Comparison of ENCODE assay signal across 14 mouse cellular contexts in the genomic region with DNA sequence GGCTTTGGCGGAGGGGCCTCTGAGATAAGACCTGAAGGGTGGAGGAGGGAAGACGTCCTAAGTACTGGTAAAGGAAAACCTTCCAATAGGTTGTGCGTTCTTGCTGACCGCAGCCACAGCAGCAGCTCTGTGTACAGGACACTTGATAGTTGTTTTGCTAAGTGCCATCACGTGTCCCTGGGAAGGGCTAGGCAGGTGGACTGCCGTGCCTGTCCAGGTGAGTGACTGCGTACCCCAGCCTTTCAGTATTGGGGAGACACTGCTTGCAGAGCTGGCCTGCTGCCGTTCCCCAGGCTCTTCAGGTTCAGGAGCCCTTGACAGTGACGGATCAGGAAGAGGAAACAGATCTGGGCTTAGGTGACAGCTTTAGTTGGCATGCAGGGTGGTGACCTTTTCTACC. TPM values are rescaled to one million over a fixed set of nuclear protein-coding genes. Genes with fewer than 3 reads are reported as not detected.
DNase-seq lines count a peak whose midpoint lies in the region; TF ChIP-seq lines count a peak whose summit lies in the region.
"Had no signal": no experiment of that assay in that cellular context is flagged by ENCODE, and none has a peak within 500 bp of the region (broad histone marks: within the 10 kb centered on the region; RNA-seq: fewer than 3 reads in every experiment).

No protein-coding gene starts in this region.

- peaks cover 100% of the 10 kb centered on the region for H3K79me2 ChIP-seq in macrophage (ENCODE audit: inconsistent target)

- H3K27me3 ChIP-seq in kidney, adult 2 months (replicated peaks; ENCODE audit: control insufficient read depth, insufficient read depth, low read length): no peaks in the 10 kb centered on the region
- H3K27me3 ChIP-seq in limb, embryonic 10.5 days (ENCODE audit: low read depth, poor library complexity, severe bottlenecking): no peaks in the 10 kb centered on the region
- H3K27me3 ChIP-seq: liver, embryonic 15.5 days; midbrain, embryonic 12.5 days had no signal

- DNase-seq in heart, adult 11 months: peak; percentile 89
- no peak for DNase-seq in heart, adult 18-20 months
- no peak for DNase-seq in kidney, adult 2 months
- DNase-seq in kidney, postnatal 4 days: no peak
- DNase-seq in limb, embryonic 10.5 days (ENCODE audit: low spot score): no peak
- no peak for DNase-seq in testis, postnatal 10 days (ENCODE audit: low spot score)
- DNase-seq in left cerebral cortex, postnatal 4 days: no peak
- DNase-seq: cerebellum, adult 18-20 months; kidney, adult 11 months; right cerebral cortex, postnatal 14 days had no signal

- peak overlapping the region; percentile 34; the same call in 1 of the 2 replicates for H3K27ac ChIP-seq in kidney, adult 2 months (ENCODE audit: insufficient read depth, low read depth, low read length)
- H3K27ac ChIP-seq in limb, embryonic 10.5 days: peak overlapping the region; percentile 62
- H3K27ac ChIP-seq in macrophage: peak overlapping the region; percentile 94
- H3K27ac ChIP-seq: hindbrain, embryonic 10.5 days; liver, embryonic 15.5 days; midbrain, embryonic 12.5 days had no signal

- no peak overlapping the region for H3K4me3 ChIP-seq in kidney, adult 2 months (ENCODE audit: insufficient read depth, low read depth, low read length)
- no peak overlapping the region for H3K4me3 ChIP-seq in limb, embryonic 10.5 days
- H3K4me3 ChIP-seq in macrophage (ENCODE audit: inconsistent target): no peak overlapping the region
- H3K4me3 ChIP-seq: hindbrain, embryonic 10.5 days; liver, embryonic 15.5 days; midbrain, embryonic 12.5 days had no signal

- H3K4me1 ChIP-seq in kidney, adult 2 months (ENCODE audit: control insufficient read depth, insufficient read depth, low read length): peaks cover 23% of the 10 kb centered on the region
- peaks cover 63% of the 10 kb centered on the region for H3K4me1 ChIP-seq in limb, embryonic 10.5 days

- TF ChIP-seq CTCF in kidney, adult 2 months (conservative IDR thresholded peaks at IDR 0.05; ENCODE audit: insufficient read depth, insufficient read length, low read depth, low read length): no peak

- no peaks in the 10 kb centered on the region for H3K9me3 ChIP-seq in limb, embryonic 10.5 days (replicated peaks)
- H3K9me3 ChIP-seq: hindbrain, embryonic 10.5 days; liver, embryonic 15.5 days; midbrain, embryonic 12.5 days had no signal

- 64% methylated on average over 9 of the region's 9 CpGs for WGBS in kidney, adult 2 months
- 68% methylated on average over 9 of the region's 9 CpGs for WGBS in limb, embryonic 10.5 days
- WGBS in macrophage (ENCODE audit: missing documents): 87% methylated on average over 9 of the region's 9 CpGs

- H3K36me3 ChIP-seq in kidney, adult 2 months (ENCODE audit: control insufficient read depth, insufficient read depth, low read length): no peaks in the 10 kb centered on the region
- H3K36me3 ChIP-seq in limb, embryonic 10.5 days: peaks cover 36% of the 10 kb centered on the region
- H3K36me3 ChIP-seq in macrophage (ENCODE audit: inconsistent target): no peaks in the 10 kb centered on the region
- H3K36me3 ChIP-seq: liver, embryonic 15.5 days had no signal

- no peak for TF ChIP-seq POLR2A in kidney, adult 2 months (IDR thresholded peaks at IDR 0.05; ENCODE audit: low read depth, low read length)

- intact Hi-C loops in left cerebral cortex, postnatal 4 days (cut with DNase I): no loop called here

RNA-seq across cellular contexts. Expression of a gene that starts 15.4 kb away (rescaled TPM):
- 10 to 100 TPM; 20.4 to 25.0 TPM for total RNA-seq in heart, adult 18-20 months (2021)
- polyA plus RNA-seq in kidney, adult 2 months (2012; rRNA removed): 32.3 and 33.4 TPM in 2 replicates
- 40.9 and 47.9 TPM in 2 replicates for polyA plus RNA-seq in limb, embryonic 10.5 days (2016; fragmentation: Nextera tagmentation; extraction: Ambion mirVana)
- total RNA-seq in macrophage (2018; cell fraction: chromatin; rRNA removed): 100 to 1,000 TPM in 13 of 26 experiments, 10 to 100 TPM in 13; 35.9 to 648 (median 91.5) TPM
- total RNA-seq in macrophage (2018; cell fraction: cytosol; rRNA removed): 100 to 1,000 TPM in 14 of 26 experiments, 10 to 100 TPM in 12; 52.3 to 460 (median 164) TPM
- total RNA-seq in macrophage (2018; cell fraction: nucleus; rRNA removed): 100 to 1,000 TPM in 13 of 26 experiments, 10 to 100 TPM in 13; 39.2 to 371 (median 100) TPM
- 117 to 240 TPM (median 185 TPM) in 3 replicates for polyA plus RNA-seq in macrophage (2018)
- 10 to 100 TPM; 55.1 to 63.3 TPM for total RNA-seq in left cerebral cortex, postnatal 4 days (2021)

RNA-seq across cellular contexts. Expression of a gene that starts 44.2 kb away (rescaled TPM):
- 10 to 100 TPM; 12.2 to 13.0 TPM for total RNA-seq in heart, adult 18-20 months (2021)
- polyA plus RNA-seq in kidney, adult 2 months (2012; rRNA removed): 10.2 and 13.2 TPM in 2 replicates
- polyA plus RNA-seq in limb, embryonic 10.5 days (2016; fragmentation: Nextera tagmentation; extraction: Ambion mirVana): 10.9 and 12.9 TPM in 2 replicates
- 10 to 100 TPM; 17.2 to 71.6 (median 25.6) TPM for total RNA-seq in macrophage (2018; cell fraction: chromatin; rRNA removed)
- total RNA-seq in macrophage (2018; cell fraction: cytosol; rRNA removed): 10 to 100 TPM; 10.5 to 25.5 (median 16.1) TPM
- 10 to 100 TPM; 14.4 to 64.5 (median 22.2) TPM for total RNA-seq in macrophage (2018; cell fraction: nucleus; rRNA removed)
- 9.7 to 16.3 TPM (median 12.2 TPM) in 3 replicates for polyA plus RNA-seq in macrophage (2018)
- total RNA-seq in left cerebral cortex, postnatal 4 days (2021): 100 to 1,000 TPM; 557 to 578 TPM

Comparison
In these comparisons a context has a peak if more than half of its experiments do, and no peak if none do; other contexts are left out.
1. H3K27ac ChIP-seq: peak in every context shown above with its lines; median percentile 94 in macrophage; 62 in limb, embryonic 10.5 days; 34 in kidney, adult 2 months.